Comparison of ENCODE assay signal across 11 mouse cellular contexts in the genomic region with DNA sequence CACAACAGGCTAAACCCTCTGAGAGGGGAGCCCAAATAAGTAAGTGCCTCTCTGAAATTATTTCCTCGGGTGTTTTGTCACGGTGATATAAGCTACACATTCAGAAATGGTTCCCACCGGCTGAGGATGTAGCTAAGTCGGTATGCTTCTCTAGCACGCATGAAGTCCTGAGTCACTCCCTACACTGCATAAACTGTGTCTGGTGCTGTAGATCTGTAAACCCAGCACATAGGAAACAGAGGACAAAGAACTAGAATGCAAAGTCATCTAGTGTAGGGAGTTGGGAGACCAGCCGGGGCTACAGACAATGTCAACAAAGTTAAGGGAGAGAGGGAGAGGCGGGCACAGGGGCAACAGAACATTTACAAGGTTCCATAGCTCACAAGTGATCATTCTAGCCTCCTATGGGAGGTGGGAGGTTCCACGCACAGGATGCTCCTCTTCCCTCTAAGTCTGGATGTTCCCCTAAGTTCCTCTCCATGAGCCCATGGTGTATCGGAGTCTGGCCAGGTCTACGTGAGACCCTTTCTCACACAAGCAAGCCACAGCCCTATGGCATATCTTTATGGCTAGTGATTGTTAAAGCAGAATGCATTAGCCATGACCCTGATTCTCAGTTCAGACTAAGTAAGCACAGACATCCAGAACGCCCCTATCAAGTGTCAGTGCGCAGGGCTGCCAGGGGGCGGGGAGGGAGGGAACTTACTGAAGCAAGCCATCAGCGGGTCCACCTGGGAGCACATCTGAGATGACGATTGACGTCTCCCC.
DNase-seq lines count a peak whose midpoint lies in the region; ATAC-seq and TF ChIP-seq lines count a peak whose summit lies in the region.
"Had no signal": no experiment of that assay in that cellular context is flagged by ENCODE, and none has a peak within 500 bp of the region (broad histone marks: within the 10 kb centered on the region; RNA-seq: fewer than 3 reads in every experiment).

No protein-coding gene starts in this region.

- TF ChIP-seq CTCF in heart, adult 2 months (IDR thresholded peaks at IDR 0.05): no peak

- DNase-seq in heart, adult 2 months: no peak
- DNase-seq in heart, postnatal 36 days: no peak
- peak; percentile 58 for DNase-seq in embryo, embryonic 10.5 days (ENCODE audit: low spot score)
- DNase-seq in hindbrain, embryonic 11.5 days (ENCODE audit: low spot score): peak; percentile 40
- DNase-seq in ovary, postnatal 36 days (ENCODE audit: low spot score): no peak
- no peak for DNase-seq in thymus, postnatal 10 days (ENCODE audit: low spot score in 2 of 2)
- no peak for DNase-seq in thymus, postnatal 14 days
- DNase-seq: kidney, postnatal 25 days; right cerebral cortex, adult 18-20 months had no signal

- peak overlapping the region; percentile 27; the same call in 1 of the 2 replicates for H3K4me2 ChIP-seq in hindbrain, embryonic 11.5 days (replicated peaks; ENCODE audit: low read depth, low read length)
- H3K4me2 ChIP-seq in midbrain, embryonic 12.5 days (replicated peaks): peak overlapping the region; percentile 44

- no peak overlapping the region for H3K27ac ChIP-seq in heart, adult 2 months
- H3K27ac ChIP-seq in hindbrain, embryonic 11.5 days (ENCODE audit: low read depth, low read length): peak overlapping the region; percentile 6
- peak overlapping the region; percentile 1; the same call in 1 of the 2 replicates for H3K27ac ChIP-seq in midbrain, embryonic 12.5 days (replicated peaks)

- ATAC-seq in hindbrain, embryonic 11.5 days (ENCODE audit: low FRiP score): peak; percentile 67; the same call in 1 of the 2 replicates
- peak; percentile 38; the same call in 1 of the 2 replicates for ATAC-seq in midbrain, embryonic 12.5 days (ENCODE audit: low FRiP score, low read depth)

- H3K9me3 ChIP-seq in hindbrain, embryonic 11.5 days (ENCODE audit: control insufficient read depth, low read length): no peaks in the 10 kb centered on the region
- no peaks in the 10 kb centered on the region for H3K9me3 ChIP-seq in midbrain, embryonic 12.5 days

- no peaks in the 10 kb centered on the region for H3K4me1 ChIP-seq in heart, adult 2 months (ENCODE audit: control insufficient read depth, insufficient read depth, low read length)
- H3K4me1 ChIP-seq in hindbrain, embryonic 11.5 days (replicated peaks; ENCODE audit: control insufficient read depth, insufficient read depth, low read length): no peaks in the 10 kb centered on the region
- H3K4me1 ChIP-seq in midbrain, embryonic 12.5 days: 0 out of 2 replicates have a peak, but pooled peaks cover 6% of the 10 kb centered on the region

- H3K4me3 ChIP-seq in heart, adult 2 months: peak overlapping the region; percentile 36
- peak overlapping the region; percentile 19 for H3K4me3 ChIP-seq in hindbrain, embryonic 11.5 days (ENCODE audit: low read depth, low read length)
- H3K4me3 ChIP-seq in midbrain, embryonic 12.5 days: peak overlapping the region; percentile 29

- no peak overlapping the region for H3K9ac ChIP-seq in heart, adult 2 months (ENCODE audit: low read depth, low read length)
- H3K9ac ChIP-seq in hindbrain, embryonic 11.5 days (ENCODE audit: low read depth, low read length): no peak overlapping the region
- no peak overlapping the region for H3K9ac ChIP-seq in midbrain, embryonic 12.5 days (replicated peaks)

- no peaks in the 10 kb centered on the region for H3K36me3 ChIP-seq in heart, adult 2 months (ENCODE audit: control insufficient read depth, insufficient read depth, low read length)
- H3K36me3 ChIP-seq in hindbrain, embryonic 11.5 days (ENCODE audit: control insufficient read depth, insufficient read depth, low read length): peaks cover 7% of the 10 kb centered on the region; the same call in 1 of the 2 replicates
- H3K36me3 ChIP-seq in midbrain, embryonic 12.5 days: peaks cover 33% of the 10 kb centered on the region

- H3K27me3 ChIP-seq in heart, adult 2 months (ENCODE audit: control insufficient read depth, insufficient read depth, low read length): no peaks in the 10 kb centered on the region
- no peaks in the 10 kb centered on the region for H3K27me3 ChIP-seq in hindbrain, embryonic 11.5 days (ENCODE audit: control insufficient read depth, insufficient read depth, low read length)
- H3K27me3 ChIP-seq in midbrain, embryonic 12.5 days: no peaks in the 10 kb centered on the region
- H3K27me3 ChIP-seq: CH12.LX had no signal

- TF ChIP-seq POLR2A in heart, adult 2 months (IDR thresholded peaks at IDR 0.05; ENCODE audit: insufficient read depth, low read depth, low read length): no peak

- TF ChIP-seq EP300 in heart, adult 2 months (IDR thresholded peaks at IDR 0.05; ENCODE audit: insufficient read depth, low read depth, low read length): no peak

- WGBS in heart, adult 2 months: 82% methylated on average over 16 of the region's 16 CpGs
- 75% methylated on average over 16 of the region's 16 CpGs for WGBS in hindbrain, embryonic 11.5 days
- WGBS in midbrain, embryonic 12.5 days: 79% methylated on average over 16 of the region's 16 CpGs

- H3K79me2 ChIP-seq in heart, adult 2 months (replicated peaks; ENCODE audit: control insufficient read depth, insufficient read depth, low read length): no peaks in the 10 kb centered on the region

- intact Hi-C loops in heart, adult 2 months (cut with DNase I): no loop called here
- intact Hi-C loops in heart, postnatal 36 days (cut with DNase I): no loop called here

Comparison
In these comparisons a context has a peak if more than half of its experiments do, and no peak if none do; other contexts are left out.
1. DNase-seq: peak in embryo, embryonic 10.5 days (single experiment) and hindbrain, embryonic 11.5 days (single experiment); none in heart, adult 2 months (0 of 2), heart, postnatal 36 days (0 of 2), ovary, postnatal 36 days (single experiment), thymus, postnatal 10 days (0 of 2) and thymus, postnatal 14 days (single experiment).
2. Peak in every context shown above with its lines, with median percentiles within 50 percentile points of each other: H3K4me3 ChIP-seq.